Mouse (Mus musculus) cortical plate, adult 2 months (tissue): ENCODE results near the gene Ipp. TPM values are rescaled to one million over a fixed set of nuclear protein-coding genes. Genes with fewer than 3 reads are reported as not detected.

Experiments used
- H3K27ac ChIP-seq: fragments of 200-500 bp; 2 replicates; pipeline ENCODE4 v1.5.1; 2012; ENCODE audit warnings: low read length, control low read depth, inconsistent platforms; ENCODE audit not compliant: insufficient read depth
- H3K4me1 ChIP-seq: fragments of 200-500 bp; 2 replicates; pipeline ENCODE4 v1.6.1; 2011; ENCODE audit warnings: low read length; ENCODE audit not compliant: control insufficient read depth, insufficient read depth
- H3K4me3 ChIP-seq: fragments of 200-500 bp; 2 replicates; pipeline ENCODE4 v1.5.1; 2011; ENCODE audit warnings: mild to moderate bottlenecking, low read length, control low read depth; ENCODE audit not compliant: insufficient read depth
- CTCF ChIP-seq: fragments of 200-500 bp; IDR thresholded peaks from 2 replicates; pipeline ENCODE4 v1.5.1; 2011; ENCODE audit warnings: mild to moderate bottlenecking, control low read depth, low read length; ENCODE audit not compliant: insufficient read depth; ENCODE audit errors: extremely low read depth
- POLR2A ChIP-seq: fragments of 200-500 bp; IDR thresholded peaks from 2 replicates; pipeline ENCODE4 v1.6.1; 2011; ENCODE audit warnings: mild to moderate bottlenecking, low read length, control low read depth; ENCODE audit not compliant: insufficient read depth; ENCODE audit errors: extremely low read depth
- polyA plus RNA-seq: library from polyadenylated mRNA; depleted of rRNA; stranded (reverse); fragments of >200 nt; gene quantifications from 2 replicates; pipeline ENCODE4 v1.2.3, GENCODE M21; 2012; rRNA removed

The Ipp gene
- polyA plus RNA-seq, result 7.0 and 7.9 TPM in 2 replicates

GRCm38 (mm10) chr4:116507425-116508218 is at the start of gene Ipp:
Ipp (plus strand) TSS chr4:116507549.
- peak within 1 kb of the TSS; percentile 40; the same call in 1 of the 2 replicates for H3K27ac ChIP-seq
- no peak for TF ChIP-seq CTCF
- peak; percentile 90 for TF ChIP-seq POLR2A
- H3K4me1 ChIP-seq, result peaks cover 2% of the 10 kb centered on the region; the same call in 1 of the 2 replicates
- H3K4me3 ChIP-seq, result peak within 1 kb of the TSS; percentile 62

- no peak overlapping the region for H3K27ac ChIP-seq
- TF ChIP-seq POLR2A (no peak), CTCF (no peak)
- H3K4me3 ChIP-seq, result no peak overlapping the region
- H3K4me1 ChIP-seq, result peaks cover 4% of the 10 kb centered on the region; the same call in 1 of the 2 replicates
Observed at GRCm38 (mm10) chr4:116461943-116462342, 45.4 kb upstream of the Ipp start.

DNA sequence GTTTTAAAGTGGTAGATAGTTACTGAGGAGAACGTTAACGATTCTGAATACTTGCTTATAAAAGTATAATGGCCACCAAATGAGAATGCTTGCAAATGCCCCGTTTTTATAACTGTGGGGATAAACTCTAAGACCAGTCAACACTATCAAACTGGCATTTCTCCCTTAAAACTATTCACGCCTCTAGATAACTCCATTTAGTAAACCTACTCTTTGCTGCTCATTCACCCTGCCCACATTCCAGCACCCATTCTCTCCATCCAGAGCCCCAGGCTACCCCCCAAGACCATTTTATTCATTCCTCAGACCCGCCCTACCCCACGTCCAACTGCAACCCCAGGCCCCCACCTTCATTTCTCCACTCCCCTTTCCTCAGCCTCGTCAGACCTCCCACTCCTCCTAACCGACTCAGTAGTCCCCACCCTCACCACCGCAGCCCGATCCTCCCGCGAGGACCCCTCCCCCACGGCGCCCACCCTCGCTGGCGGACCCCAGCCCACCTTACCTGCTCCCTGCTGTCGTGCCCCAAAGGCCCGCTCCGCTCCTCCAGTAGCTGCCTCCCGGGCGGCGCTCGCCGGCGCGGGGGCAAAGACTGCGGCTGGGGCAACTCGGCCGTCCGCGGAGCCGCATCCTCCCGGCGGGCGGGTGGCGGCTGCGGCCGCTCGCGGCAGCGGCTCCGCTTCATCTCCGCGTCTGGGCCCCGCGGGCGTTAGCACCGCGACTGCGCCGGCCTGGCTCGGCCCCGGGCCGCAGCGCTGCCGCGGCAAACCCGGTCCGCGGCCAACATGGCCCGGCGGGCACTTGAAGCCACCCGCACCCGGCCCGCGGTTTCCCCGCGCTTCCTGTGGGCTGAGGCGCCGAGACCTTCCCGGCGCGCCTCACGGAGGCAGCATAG is 43.9 kb upstream of the Ipp start:
- Histone ChIP-seq H3K27ac (peak overlapping the region; percentile 89), H3K4me3 (peak overlapping the region; percentile 53)

GRCm38 (mm10) chr4:116464126-116464981 is 43.0 kb upstream of the Ipp start, which contains the start of gene Mast2:
Mast2 (minus strand) TSS chr4:116464183.
- TF ChIP-seq CTCF (no peak), POLR2A (peak; percentile 58; the same call in 1 of the 2 replicates)
- Histone ChIP-seq H3K27ac (peak within 1 kb of the TSS; percentile 89), H3K4me3 (peak within 1 kb of the TSS; percentile 53)

More for the DNA sequence above, 43.9 kb upstream of the Ipp start:
- peaks cover 4% of the 10 kb centered on the region; the same call in 1 of the 2 replicates for H3K4me1 ChIP-seq
- TF ChIP-seq POLR2A (no peak), CTCF (no peak)

GRCm38 (mm10) chr4:116481322-116481721 is 26.0 kb upstream of the Ipp start:
- Histone ChIP-seq H3K27ac (no peak overlapping the region), H3K4me3 (no peak overlapping the region), H3K4me1 (no peaks in the 10 kb centered on the region)
- TF ChIP-seq POLR2A (no peak), CTCF (no peak)

More at GRCm38 (mm10) chr4:116464126-116464981, 43.0 kb upstream of the Ipp start, which contains the start of gene Mast2:
- peaks cover 4% of the 10 kb centered on the region; the same call in 1 of the 2 replicates for H3K4me1 ChIP-seq

DNA sequence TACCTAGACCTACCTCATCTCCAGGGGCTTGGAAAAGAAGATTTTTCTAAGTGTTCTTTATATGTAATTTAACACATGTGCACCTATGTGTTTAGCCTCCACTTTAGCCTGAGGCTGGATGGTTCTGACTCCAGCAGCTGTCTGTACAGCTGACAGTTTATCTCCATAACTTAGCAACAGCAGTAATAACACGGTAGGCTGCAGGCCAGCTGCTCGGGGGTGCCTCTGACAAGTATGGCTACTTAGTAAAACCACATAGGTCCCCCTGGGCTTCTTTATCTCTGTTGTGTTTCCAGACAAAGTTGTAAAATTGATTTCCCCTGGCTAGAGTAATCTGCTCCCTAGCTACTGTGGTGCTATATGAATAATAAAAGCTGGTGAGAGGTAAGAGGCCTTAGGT is 23.9 kb upstream of the Ipp start:
- Histone ChIP-seq H3K4me3 (no peak overlapping the region), H3K4me1 (no peaks in the 10 kb centered on the region), H3K27ac (no peak overlapping the region)
- TF ChIP-seq POLR2A, result no peak
- no peak for TF ChIP-seq CTCF

GRCm38 (mm10) chr4:116491119-116491536 is 16.2 kb upstream of the Ipp start:
- H3K27ac ChIP-seq, result no peak overlapping the region
- no peak for TF ChIP-seq POLR2A
- TF ChIP-seq CTCF, result no peak
- no peaks in the 10 kb centered on the region; the same call in 1 of the 2 replicates for H3K4me1 ChIP-seq
- H3K4me3 ChIP-seq, result no peak overlapping the region

- Histone ChIP-seq H3K4me1 (no peaks in the 10 kb centered on the region; the same call in 1 of the 2 replicates), H3K4me3 (no peak overlapping the region), H3K27ac (no peak overlapping the region)
- TF ChIP-seq CTCF, result no peak
- no peak for TF ChIP-seq POLR2A
Observed at GRCm38 (mm10) chr4:116491886-116492285, 15.5 kb upstream of the Ipp start.
